8 mouse cellular contexts compared by ENCODE assay signal in genomic region chr1:87637121-87637877, GRCm38 (mm10). TPM values are rescaled to one million over a fixed set of nuclear protein-coding genes. Genes with fewer than 3 reads are reported as not detected.
DNase-seq lines count a peak whose midpoint lies in the region; ATAC-seq and TF ChIP-seq lines count a peak whose summit lies in the region.

No protein-coding gene starts in this region.

- peak; percentile 73 for ATAC-seq in inflammation-experienced regulatory T-cells, adult 6 months

- intact Hi-C loops in gastrocnemius, postnatal 14 days (cut with DNase I; ENCODE audit: low total_unique reads) = no loop called here
- intact Hi-C loops in gastrocnemius, adult 2 months (cut with DNase I) = no loop called here

- no peak overlapping the region for H3K27ac ChIP-seq in gastrocnemius, adult 2 months

- no peak for TF ChIP-seq CTCF in gastrocnemius, adult 2 months (IDR thresholded peaks at IDR 0.05)

- peak; percentile 40 for DNase-seq in ovary, adult 18-20 months (ENCODE audit: low spot score)
- DNase-seq in ovary, postnatal 14 days (ENCODE audit: low spot score) = no peak
- DNase-seq in adrenal gland, adult 2 months = peak; percentile 88
- DNase-seq in spleen, postnatal 10 days (ENCODE audit: low spot score in 2 of 2) = peak; percentile 60 to 83
- no peak for DNase-seq in gastrocnemius, postnatal 14 days
- DNase-seq in gastrocnemius, adult 2 months = no peak
- no peak for DNase-seq in kidney, postnatal 25 days

- no peak overlapping the region for H3K4me3 ChIP-seq in gastrocnemius, adult 2 months

RNA-seq across cellular contexts. Expression of gene Inpp5d, which starts 17.2 kb away (rescaled TPM):
- 10 to 100 TPM; 11.5 to 18.4 TPM for total RNA-seq in adrenal gland, adult 2 months (2021)
- 17.5 and 21.1 TPM in 2 replicates for polyA plus RNA-seq in adrenal gland, adult 2 months (2012; rRNA removed)
- 100 to 1,000 TPM; 124 to 158 (median 135) TPM for polyA plus RNA-seq in inflammation-experienced regulatory T-cells, adult 6 months (2017; shearing (Covaris generic))
- 1 to 10 TPM; 3.9 to 7.3 TPM for total RNA-seq in gastrocnemius, postnatal 14 days (2021)
- 1 to 10 TPM; 3.8 to 4.2 TPM for total RNA-seq in gastrocnemius, adult 2 months (2021)

Comparison
In these comparisons a context has a peak if more than half of its experiments do, and no peak if none do; other contexts are left out.
1. DNase-seq: peak in ovary, adult 18-20 months (single experiment), adrenal gland, adult 2 months (single experiment) and spleen, postnatal 10 days (2 of 2); none in ovary, postnatal 14 days (single experiment), gastrocnemius, postnatal 14 days (single experiment), gastrocnemius, adult 2 months (single experiment) and kidney, postnatal 25 days (0 of 2).